Mouse (Mus musculus) heart, adult 2 months (tissue): ENCODE data around the gene Vrk1. TPM values are rescaled to one million over a fixed set of nuclear protein-coding genes. Genes with fewer than 3 reads are reported as not detected.

ENCODE experiments used
- DNase-seq, 2 experiments: peaks; one replicate each; pipeline ENCODE4 v3.0.0; 2021
- H3K27ac ChIP-seq: fragments of 200-600 bp; 2 replicates; pipeline ENCODE4 v1.8.1; 2022
- H3K27me3 ChIP-seq: fragments of 200-500 bp; 2 replicates; pipeline ENCODE4 v1.6.1; 2012; ENCODE audit warnings: mild to moderate bottlenecking, low read length, inconsistent platforms, mixed read lengths; ENCODE audit not compliant: control insufficient read depth, insufficient read depth
- H3K36me3 ChIP-seq: fragments of 200-500 bp; 2 replicates; pipeline ENCODE4 v1.6.1; 2012; ENCODE audit warnings: low read length, inconsistent platforms; ENCODE audit not compliant: control insufficient read depth, insufficient read depth
- H3K4me1 ChIP-seq: fragments of 200-500 bp; 2 replicates; pipeline ENCODE4 v1.6.1; 2011; ENCODE audit warnings: low read length; ENCODE audit not compliant: control insufficient read depth, insufficient read depth
- H3K4me3 ChIP-seq: fragments of 200-600 bp; 2 replicates; pipeline ENCODE4 v1.8.1; 2022
- H3K79me2 ChIP-seq: fragments of 200-500 bp; replicated peaks from 2 replicates; pipeline ENCODE4 v1.6.1; 2012; ENCODE audit warnings: mild to moderate bottlenecking, inconsistent platforms, low read length, moderate library complexity, mixed read lengths; ENCODE audit not compliant: control insufficient read depth, insufficient read depth
- H3K9ac ChIP-seq: fragments of 200-500 bp; 2 replicates; pipeline ENCODE4 v1.6.1; 2012; ENCODE audit warnings: low read depth, mild to moderate bottlenecking, control low read depth, inconsistent platforms, low read length, mixed read lengths
- CTCF ChIP-seq: fragments of 200-600 bp; IDR thresholded peaks from 2 replicates; pipeline ENCODE4 v1.8.1; 2022; ENCODE audit warnings: antibody characterized with exemption, mild to moderate bottlenecking, moderate library complexity
- EP300 ChIP-seq: fragments of 200-500 bp; IDR thresholded peaks from 2 replicates; pipeline ENCODE4 v1.6.1; 2011; ENCODE audit warnings: low read depth, low read length, control low read depth; ENCODE audit not compliant: insufficient read depth
- POLR2A ChIP-seq: fragments of 200-500 bp; IDR thresholded peaks from 2 replicates; pipeline ENCODE4 v1.6.1; 2011; ENCODE audit warnings: mild to moderate bottlenecking, low read depth, low read length, control low read depth; ENCODE audit not compliant: insufficient read depth
- WGBS: fragments of 180-500 bp; shearing (Covaris S2); methylation state at CpG from one replicate; pipeline ENCODE4 v1.1.7; 2018; 5-methylcytosine and 5-hydroxymethylcytosine counted together
- intact Hi-C: fragments of 180-260 bp; cut with DNase I; formaldehyde crosslinking; loops from one replicate; pipeline ENCODE4 v1.15.1; 2025
- polyA plus RNA-seq: library from polyadenylated mRNA; depleted of rRNA; stranded (reverse); fragments of >200 nt; gene quantifications from 2 replicates; pipeline ENCODE4 v1.2.3, GENCODE M21; 2012
- total RNA-seq, 2 experiments: library from RNA; stranded (reverse); gene quantifications; 2 replicates each; pipeline ENCODE4 v1.2.3; 2021

The Vrk1 gene
- total and polyA plus RNA-seq, 3 experiments: 2.8 to 8.3 (median 7.5) TPM

GRCm38 (mm10) chr12:106023652-106024051 lies 13.6 kb downstream of the Vrk1 start:
- Histone ChIP-seq H3K27me3 (no peaks in the 10 kb centered on the region), H3K79me2 (no peaks in the 10 kb centered on the region), H3K4me3 (no peak overlapping the region), H3K4me1 (no peaks in the 10 kb centered on the region), H3K9ac (no peak overlapping the region), H3K36me3 (no peaks in the 10 kb centered on the region), H3K27ac (no peak overlapping the region)
- intact Hi-C loops: no loop called here
- 80% methylated on average over 9 of the region's 9 CpGs for WGBS
- TF ChIP-seq EP300: no peak
- TF ChIP-seq POLR2A: no peak
- TF ChIP-seq CTCF: no peak
- DNase-seq: no peak

GRCm38 (mm10) chr12:106025416-106025815 lies 15.4 kb downstream of the Vrk1 start:
- Histone ChIP-seq H3K4me3 (no peak overlapping the region), H3K27ac (no peak overlapping the region), H3K36me3 (no peaks in the 10 kb centered on the region), H3K79me2 (peaks cover 2% of the 10 kb centered on the region; the same call in 1 of the 2 replicates), H3K4me1 (peaks cover 2% of the 10 kb centered on the region), H3K9ac (no peak overlapping the region), H3K27me3 (no peaks in the 10 kb centered on the region)
- 60% methylated on average over 6 of the region's 6 CpGs for WGBS
- peak; percentile 37 for TF ChIP-seq CTCF
- TF ChIP-seq EP300: no peak
- intact Hi-C loops: no loop called here
- DNase-seq: peak in 1 of 2 experiments; percentile 29

GRCm38 (mm10) chr12:106026385-106027134 lies 16.5 kb downstream of the Vrk1 start:
- WGBS: 87% methylated on average over 16 of the region's 16 CpGs
- H3K27ac ChIP-seq: no peak overlapping the region
- peaks cover 4% of the 10 kb centered on the region for H3K4me1 ChIP-seq
- H3K36me3 ChIP-seq: no peaks in the 10 kb centered on the region
- intact Hi-C loops: no loop called here
- H3K4me3 ChIP-seq: no peak overlapping the region
- TF ChIP-seq EP300 (no peak), CTCF (no peak), POLR2A (no peak)
- H3K27me3 ChIP-seq: no peaks in the 10 kb centered on the region
- no peak for DNase-seq
- no peak overlapping the region for H3K9ac ChIP-seq
- peaks cover 3% of the 10 kb centered on the region; the same call in 1 of the 2 replicates for H3K79me2 ChIP-seq

GRCm38 (mm10) chr12:106027372-106027771 lies 17.3 kb downstream of the Vrk1 start:
- H3K79me2 ChIP-seq: peaks cover 3% of the 10 kb centered on the region; the same call in 1 of the 2 replicates
- no peak for TF ChIP-seq POLR2A
- no peak for TF ChIP-seq CTCF
- no peak for TF ChIP-seq EP300
- no peak overlapping the region for H3K4me3 ChIP-seq
- intact Hi-C loops: no loop called here
- DNase-seq: no peak
- 83% methylated on average over 5 of the region's 5 CpGs for WGBS
- no peak overlapping the region for H3K27ac ChIP-seq
- no peak overlapping the region for H3K9ac ChIP-seq
- no peaks in the 10 kb centered on the region for H3K27me3 ChIP-seq
- no peaks in the 10 kb centered on the region for H3K36me3 ChIP-seq
- H3K4me1 ChIP-seq: peaks cover 4% of the 10 kb centered on the region

- no peak for TF ChIP-seq CTCF
- 78% methylated on average over 2 of the region's 2 CpGs for WGBS
- Histone ChIP-seq H3K4me3 (no peak overlapping the region), H3K36me3 (peaks cover 2% of the 10 kb centered on the region), H3K9ac (no peak overlapping the region; the same call in 1 of the 2 replicates), H3K4me1 (peaks cover 5% of the 10 kb centered on the region), H3K27me3 (no peaks in the 10 kb centered on the region), H3K79me2 (peaks cover 3% of the 10 kb centered on the region; the same call in 1 of the 2 replicates), H3K27ac (no peak overlapping the region)
- DNase-seq: no peak
- intact Hi-C loops: no loop called here
Measured at GRCm38 (mm10) chr12:106029582-106029981, 19.6 kb downstream of the Vrk1 start.

- H3K27me3 ChIP-seq: no peaks in the 10 kb centered on the region
- H3K4me1 ChIP-seq: peaks cover 5% of the 10 kb centered on the region
- H3K9ac ChIP-seq: no peak overlapping the region
- WGBS: 75% methylated on average over 7 of the region's 7 CpGs
- TF ChIP-seq EP300 (no peak), POLR2A (no peak), CTCF (no peak)
- peaks cover 3% of the 10 kb centered on the region; the same call in 1 of the 2 replicates for H3K79me2 ChIP-seq
- H3K36me3 ChIP-seq: peaks cover 2% of the 10 kb centered on the region
- H3K27ac ChIP-seq: no peak overlapping the region
- intact Hi-C loops: no loop called here
- peak; percentile 17 to 20 for DNase-seq
- H3K4me3 ChIP-seq: no peak overlapping the region
Measured at GRCm38 (mm10) chr12:106030146-106030745, 20.2 kb downstream of the Vrk1 start.
